In the genomic region with DNA sequence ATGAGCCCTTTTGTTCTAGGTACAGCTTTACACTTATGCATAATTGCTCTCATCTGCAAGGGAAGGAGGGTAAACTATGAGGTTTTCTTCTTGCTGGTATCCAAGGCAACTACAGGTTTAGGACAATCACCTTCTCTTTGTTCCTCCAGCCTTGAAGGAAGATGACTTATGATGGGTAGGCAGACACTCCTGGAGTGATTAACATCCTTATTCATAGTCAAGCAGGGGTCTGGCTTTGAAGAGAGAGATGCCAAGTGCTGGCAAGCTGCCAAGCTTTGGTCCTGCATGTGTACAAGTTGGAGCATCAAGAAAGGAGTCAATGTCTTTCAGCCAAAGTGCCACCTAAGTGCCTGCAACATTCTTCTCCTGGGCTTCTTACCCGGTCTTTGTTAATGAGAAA, we compare ENCODE assay signal across 15 mouse cellular contexts.
"Had no signal": no experiment of that assay in that cellular context is flagged by ENCODE, and none has a peak within 500 bp of the region (broad histone marks: within the 10 kb centered on the region; RNA-seq: fewer than 3 reads in every experiment).

No protein-coding gene starts in this region.

- H3K27ac ChIP-seq: kidney, postnatal 0 days; limb, embryonic 15.5 days; liver, embryonic 13.5 days; lung, embryonic 15.5 days; macrophage; midbrain, embryonic 15.5 days; neural tube, embryonic 12.5 days; stomach, embryonic 15.5 days had no signal

- H3K27me3 ChIP-seq: limb, embryonic 15.5 days; liver, embryonic 13.5 days; lung, embryonic 15.5 days; megakaryocyte, embryonic 14.5 days; midbrain, embryonic 15.5 days; neural tube, embryonic 12.5 days; stomach, embryonic 15.5 days had no signal

- H3K4me3 ChIP-seq: limb, embryonic 15.5 days; liver, embryonic 13.5 days; lung, embryonic 15.5 days; megakaryocyte, embryonic 14.5 days; midbrain, embryonic 15.5 days; neural tube, embryonic 12.5 days; stomach, embryonic 15.5 days had no signal

- H3K9ac ChIP-seq: limb, embryonic 15.5 days; liver, embryonic 13.5 days; liver, postnatal 0 days; lung, embryonic 15.5 days; midbrain, embryonic 15.5 days; neural tube, embryonic 12.5 days; stomach, embryonic 15.5 days had no signal

- ATAC-seq: liver, postnatal 0 days; midbrain, embryonic 15.5 days had no signal

- H3K4me1 ChIP-seq: limb, embryonic 15.5 days; liver, embryonic 13.5 days; lung, embryonic 15.5 days; megakaryocyte, embryonic 14.5 days; midbrain, embryonic 15.5 days; neural tube, embryonic 12.5 days; stomach, embryonic 15.5 days had no signal

- DNase-seq: kidney, adult 8-10 months; liver, embryonic 13.5 days; liver, postnatal 0 days; lung, postnatal 14 days; thymus, adult 2 months; thymus, postnatal 25 days had no signal

- H3K36me3 ChIP-seq: limb, embryonic 15.5 days; liver, embryonic 13.5 days; lung, embryonic 15.5 days; midbrain, embryonic 15.5 days; neural tube, embryonic 12.5 days; stomach, embryonic 15.5 days had no signal

- H3K4me2 ChIP-seq: limb, embryonic 15.5 days; liver, embryonic 13.5 days; lung, embryonic 15.5 days; midbrain, embryonic 11.5 days; midbrain, embryonic 15.5 days; neural tube, embryonic 12.5 days; stomach, embryonic 15.5 days had no signal

- H3K9me3 ChIP-seq: limb, embryonic 15.5 days; liver, embryonic 13.5 days; lung, embryonic 15.5 days; megakaryocyte, embryonic 14.5 days; midbrain, embryonic 15.5 days; neural tube, embryonic 12.5 days; stomach, embryonic 15.5 days had no signal
